Mouse (Mus musculus): Measurements from ENCODE around the gene Hspb1. TPM values are rescaled to one million over a fixed set of nuclear protein-coding genes. Genes with fewer than 3 reads are reported as not detected.
A peak's percentile ranks its signal among the peaks of the same experiment; 100 is the strongest.

The Hspb1 gene
- total and polyA plus RNA-seq, 3 experiments, result 434 to 635 (median 446) TPM

DNA sequence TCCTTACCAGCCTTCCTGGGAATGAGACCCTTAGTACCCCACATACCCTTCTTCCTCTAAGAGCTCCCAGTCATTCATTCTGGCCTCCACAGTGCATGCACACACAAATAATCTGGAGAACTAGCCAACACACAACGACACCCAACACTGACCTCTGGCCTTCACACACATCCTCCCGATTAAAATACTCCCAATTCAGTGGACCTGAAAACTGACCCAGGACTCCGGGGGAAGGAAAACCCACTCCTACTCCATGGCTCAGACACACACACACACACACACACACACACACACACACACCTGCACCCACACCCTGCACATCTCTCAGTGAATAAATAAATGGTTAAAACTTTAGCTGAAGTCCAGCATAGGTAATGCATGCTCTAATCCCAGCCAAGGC lies 32.2 kb downstream of the Hspb1 start:
- Histone ChIP-seq H3K27ac (no peak overlapping the region), H3K27me3 (ENCODE audit: control insufficient read depth, insufficient read depth, low read length) (no peaks in the 10 kb centered on the region), H3K36me3 (ENCODE audit: control insufficient read depth, insufficient read depth, low read length) (peaks cover 10% of the 10 kb centered on the region), H3K4me1 (ENCODE audit: control insufficient read depth, insufficient read depth, low read length) (peaks cover 9% of the 10 kb centered on the region), H3K79me2 (replicated peaks; ENCODE audit: control insufficient read depth, insufficient read depth, low read length) (peaks cover 10% of the 10 kb centered on the region), H3K9ac (ENCODE audit: low read depth, low read length) (no peak overlapping the region), H3K4me3 (no peak overlapping the region)
- TF ChIP-seq CTCF (IDR thresholded peaks at IDR 0.05), result no peak
- TF ChIP-seq EP300 (IDR thresholded peaks at IDR 0.05; ENCODE audit: insufficient read depth, low read depth, low read length), result no peak
- no peak for TF ChIP-seq POLR2A (IDR thresholded peaks at IDR 0.05; ENCODE audit: insufficient read depth, low read depth, low read length)
- intact Hi-C loops (cut with DNase I), result no loop called here
- 69% methylated on average over 3 of the region's 3 CpGs for WGBS
- no peak for DNase-seq

DNA sequence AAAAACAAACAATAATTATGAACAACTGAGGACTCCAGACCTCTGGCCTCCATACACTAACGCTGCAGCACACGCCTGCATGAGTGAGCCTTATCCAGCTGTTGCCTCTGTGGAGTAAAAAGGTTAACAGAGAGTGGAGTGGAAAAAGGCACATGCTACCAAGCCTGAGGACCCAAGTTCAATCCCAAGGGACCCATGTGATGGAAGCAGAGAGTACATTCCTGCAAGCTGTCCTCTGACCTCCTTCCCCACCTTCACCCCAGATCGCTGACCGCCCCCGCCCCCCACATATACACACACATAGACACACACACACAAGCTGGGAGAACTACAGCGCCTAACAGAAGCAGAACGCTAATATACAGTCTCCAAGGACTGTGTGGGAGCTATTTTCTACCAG lies 36.2 kb downstream of the Hspb1 start:
- DNase-seq, result no peak
- TF ChIP-seq EP300 (IDR thresholded peaks at IDR 0.05; ENCODE audit: insufficient read depth, low read depth, low read length) (no peak), CTCF (IDR thresholded peaks at IDR 0.05) (no peak), POLR2A (IDR thresholded peaks at IDR 0.05; ENCODE audit: insufficient read depth, low read depth, low read length) (no peak)
- Histone ChIP-seq H3K27me3 (ENCODE audit: control insufficient read depth, insufficient read depth, low read length) (no peaks in the 10 kb centered on the region), H3K4me3 (no peak overlapping the region), H3K27ac (no peak overlapping the region), H3K4me1 (ENCODE audit: control insufficient read depth, insufficient read depth, low read length) (peaks cover 3% of the 10 kb centered on the region), H3K79me2 (replicated peaks; ENCODE audit: control insufficient read depth, insufficient read depth, low read length) (peaks cover 20% of the 10 kb centered on the region), H3K36me3 (ENCODE audit: control insufficient read depth, insufficient read depth, low read length) (peaks cover 12% of the 10 kb centered on the region), H3K9ac (ENCODE audit: low read depth, low read length) (no peak overlapping the region)
- intact Hi-C loops (cut with DNase I), result no loop called here
- WGBS, result 89% methylated on average over 7 of the region's 7 CpGs

DNA sequence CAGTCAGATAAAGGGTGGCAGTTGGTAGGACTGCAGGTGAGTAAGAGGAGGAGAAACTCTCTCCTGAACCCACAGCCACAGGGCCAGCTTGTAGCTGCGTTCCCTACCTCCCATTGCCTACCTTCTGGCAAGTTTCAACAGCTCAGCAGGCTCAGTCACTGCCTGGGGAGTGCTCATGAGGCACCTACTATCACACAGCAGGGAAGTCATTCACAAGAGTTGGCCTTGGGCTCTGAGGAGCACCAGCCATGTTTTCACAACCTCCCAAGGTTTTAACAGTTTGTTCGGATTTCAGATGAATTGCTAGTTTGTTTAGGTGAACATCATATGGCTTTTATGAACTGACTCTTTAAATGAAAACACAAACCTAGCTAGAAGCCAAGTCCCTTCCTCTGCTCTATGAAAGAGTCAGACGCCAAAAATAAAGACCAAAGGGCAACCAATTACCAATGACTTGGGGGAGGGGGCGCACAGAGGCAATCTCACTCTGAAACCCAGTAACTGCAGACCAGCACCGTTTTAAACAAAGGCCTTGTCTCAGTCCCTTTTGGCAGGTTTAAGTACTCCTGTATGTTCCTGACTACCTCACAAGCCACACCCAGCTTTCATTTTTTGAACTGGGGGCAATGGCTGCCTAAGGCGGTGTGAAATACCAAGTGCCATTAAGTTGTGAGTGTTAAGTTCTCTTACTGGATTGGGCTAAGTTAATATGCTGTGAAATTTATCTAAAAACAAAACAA lies 42.1 kb downstream of the Hspb1 start:
- no peak overlapping the region for H3K27ac ChIP-seq
- intact Hi-C loops (cut with DNase I), result no loop called here
- H3K4me3 ChIP-seq, result no peak overlapping the region
- H3K27me3 ChIP-seq (ENCODE audit: control insufficient read depth, insufficient read depth, low read length), result no peaks in the 10 kb centered on the region
- H3K4me1 ChIP-seq (ENCODE audit: control insufficient read depth, insufficient read depth, low read length), result peaks cover 7% of the 10 kb centered on the region
- WGBS, result 67% methylated on average over 6 of the region's 6 CpGs
- DNase-seq, result no peak
- no peak overlapping the region for H3K9ac ChIP-seq (ENCODE audit: low read depth, low read length)
- H3K36me3 ChIP-seq (ENCODE audit: control insufficient read depth, insufficient read depth, low read length), result peaks cover 28% of the 10 kb centered on the region
- TF ChIP-seq POLR2A (IDR thresholded peaks at IDR 0.05; ENCODE audit: insufficient read depth, low read depth, low read length) (no peak), EP300 (IDR thresholded peaks at IDR 0.05; ENCODE audit: insufficient read depth, low read depth, low read length) (no peak), CTCF (IDR thresholded peaks at IDR 0.05) (no peak)
- peaks cover 17% of the 10 kb centered on the region for H3K79me2 ChIP-seq (replicated peaks; ENCODE audit: control insufficient read depth, insufficient read depth, low read length)

DNA sequence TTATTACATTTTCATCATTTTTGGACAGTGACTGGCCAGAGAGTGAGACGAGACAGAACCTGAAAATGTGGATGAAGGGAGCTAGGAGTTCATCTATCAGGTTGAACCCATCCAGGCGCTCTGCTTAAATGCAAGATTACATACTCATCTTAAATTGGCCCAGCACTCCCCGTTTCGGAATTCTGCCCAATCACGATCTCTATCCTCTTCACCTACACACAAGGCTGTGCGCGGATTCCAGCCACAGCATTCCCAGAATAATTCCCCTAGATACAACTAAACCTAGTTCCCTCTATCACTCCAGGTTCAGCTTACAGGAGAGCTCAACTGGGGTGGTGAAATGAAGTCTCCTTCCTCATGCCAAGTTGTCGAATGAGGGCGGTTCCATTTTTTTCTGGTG lies 43.8 kb downstream of the Hspb1 start:
- Histone ChIP-seq H3K79me2 (replicated peaks; ENCODE audit: control insufficient read depth, insufficient read depth, low read length) (peaks cover 13% of the 10 kb centered on the region), H3K9ac (ENCODE audit: low read depth, low read length) (no peak overlapping the region), H3K27me3 (ENCODE audit: control insufficient read depth, insufficient read depth, low read length) (no peaks in the 10 kb centered on the region), H3K4me3 (no peak overlapping the region), H3K4me1 (ENCODE audit: control insufficient read depth, insufficient read depth, low read length) (peaks cover 10% of the 10 kb centered on the region), H3K27ac (peak overlapping the region; percentile 3; the same call in 1 of the 2 replicates), H3K36me3 (ENCODE audit: control insufficient read depth, insufficient read depth, low read length) (peaks cover 28% of the 10 kb centered on the region)
- DNase-seq, result no peak
- TF ChIP-seq POLR2A (IDR thresholded peaks at IDR 0.05; ENCODE audit: insufficient read depth, low read depth, low read length), result no peak
- TF ChIP-seq CTCF (IDR thresholded peaks at IDR 0.05), result no peak
- no peak for TF ChIP-seq EP300 (IDR thresholded peaks at IDR 0.05; ENCODE audit: insufficient read depth, low read depth, low read length)
- intact Hi-C loops (cut with DNase I), result no loop called here
- 61% methylated on average over 9 of the region's 9 CpGs for WGBS

DNA sequence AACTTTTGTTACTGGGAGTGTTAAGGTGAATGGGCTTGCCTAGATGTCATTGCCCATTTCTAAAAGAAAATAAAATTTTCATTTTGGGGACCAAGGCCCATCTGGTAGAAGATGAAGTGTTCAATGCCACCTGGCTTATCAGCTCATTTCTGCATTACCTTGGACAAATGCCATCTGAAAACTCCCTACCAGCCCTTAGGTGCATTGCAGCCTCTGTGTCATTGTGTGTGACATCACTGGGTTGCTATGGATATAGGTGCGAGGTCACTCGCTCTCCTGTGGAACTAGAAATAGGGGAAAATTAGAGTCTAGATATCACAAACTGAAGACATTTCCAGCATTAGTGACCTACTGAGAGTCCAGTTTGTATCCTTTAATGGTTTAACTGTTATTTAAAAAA lies 44.6 kb downstream of the Hspb1 start:
- Histone ChIP-seq H3K36me3 (ENCODE audit: control insufficient read depth, insufficient read depth, low read length) (peaks cover 28% of the 10 kb centered on the region), H3K4me3 (peak overlapping the region; percentile 97), H3K79me2 (replicated peaks; ENCODE audit: control insufficient read depth, insufficient read depth, low read length) (peaks cover 12% of the 10 kb centered on the region), H3K4me1 (ENCODE audit: control insufficient read depth, insufficient read depth, low read length) (peaks cover 10% of the 10 kb centered on the region), H3K27me3 (ENCODE audit: control insufficient read depth, insufficient read depth, low read length) (no peaks in the 10 kb centered on the region), H3K27ac (peak overlapping the region; percentile 31; the same call in 1 of the 2 replicates), H3K9ac (ENCODE audit: low read depth, low read length) (no peak overlapping the region)
- intact Hi-C loops (cut with DNase I), result loop anchor here (2.0 kb wide), 1 partner anchor 16 kb away; no protein-coding TSS in a partner anchor
- WGBS, result 31% methylated on average over 2 of the region's 2 CpGs
- TF ChIP-seq POLR2A (IDR thresholded peaks at IDR 0.05; ENCODE audit: insufficient read depth, low read depth, low read length), result no peak
- no peak for TF ChIP-seq EP300 (IDR thresholded peaks at IDR 0.05; ENCODE audit: insufficient read depth, low read depth, low read length)
- no peak for TF ChIP-seq CTCF (IDR thresholded peaks at IDR 0.05)
- no peak for DNase-seq

DNA sequence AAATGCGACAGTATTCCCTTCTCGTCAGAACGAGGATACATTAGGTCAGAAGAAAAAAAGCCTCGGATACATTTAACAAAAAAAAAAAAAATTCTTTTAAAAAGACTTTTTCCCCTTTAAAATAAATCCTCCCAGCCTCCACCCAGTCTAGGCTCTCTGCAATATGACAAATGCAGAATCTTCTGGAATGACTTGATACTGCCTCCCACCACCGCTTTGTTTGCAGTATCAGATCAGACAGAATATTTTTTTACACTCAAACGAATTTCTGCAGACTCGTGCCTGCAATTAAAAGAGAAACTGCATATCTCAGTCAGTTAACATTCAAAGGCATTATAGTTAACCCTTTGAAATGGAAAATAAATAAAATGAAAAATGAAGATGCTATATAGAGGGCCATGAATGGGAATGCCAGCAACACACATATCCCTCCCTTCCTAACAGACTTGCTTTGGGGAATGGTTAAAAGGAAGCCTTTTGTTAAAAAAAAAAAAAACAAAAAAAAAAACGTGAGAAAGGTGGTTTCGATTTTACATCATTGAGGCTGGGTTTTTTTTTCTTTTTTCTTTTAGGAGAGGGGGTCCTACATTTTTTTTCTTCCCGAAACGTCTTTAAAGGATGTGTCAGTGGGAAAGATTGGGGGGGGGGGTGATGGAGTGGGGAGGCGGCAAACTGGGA lies 45.6 kb downstream of the Hspb1 start:
- Histone ChIP-seq H3K4me1 (ENCODE audit: control insufficient read depth, insufficient read depth, low read length) (peaks cover 10% of the 10 kb centered on the region), H3K4me3 (peak overlapping the region; percentile 97), H3K27me3 (ENCODE audit: control insufficient read depth, insufficient read depth, low read length) (no peaks in the 10 kb centered on the region), H3K9ac (ENCODE audit: low read depth, low read length) (peak overlapping the region; percentile 91), H3K36me3 (ENCODE audit: control insufficient read depth, insufficient read depth, low read length) (peaks cover 25% of the 10 kb centered on the region), H3K27ac (peak overlapping the region; percentile 98), H3K79me2 (replicated peaks; ENCODE audit: control insufficient read depth, insufficient read depth, low read length) (peaks cover 6% of the 10 kb centered on the region)
- TF ChIP-seq POLR2A (IDR thresholded peaks at IDR 0.05; ENCODE audit: insufficient read depth, low read depth, low read length), result no peak
- no peak for TF ChIP-seq CTCF (IDR thresholded peaks at IDR 0.05)
- TF ChIP-seq EP300 (IDR thresholded peaks at IDR 0.05; ENCODE audit: insufficient read depth, low read depth, low read length), result no peak
- no peak for DNase-seq
- intact Hi-C loops (cut with DNase I), result loop anchor here (2.0 kb wide), 1 partner anchor 17 kb away; no protein-coding TSS in a partner anchor
- WGBS, result 6% methylated on average over 12 of the region's 12 CpGs
